Mouse (Mus musculus): Measurements from ENCODE around the gene Cenpi. TPM values are rescaled to one million over a fixed set of nuclear protein-coding genes. Genes with fewer than 3 reads are reported as not detected.

Cenpi gene
- total RNA-seq, 2 experiments from 2014 or later, result 15.6 to 15.8 TPM

- ATAC-seq (replicated peaks; ENCODE audit: low FRiP score, poor library complexity, severe bottlenecking), result no peak
Measured at GRCm38 (mm10) chrX:134353848-134354247, 46.0 kb downstream of the Cenpi start.

GRCm38 (mm10) chrX:134359336-134359735, 51.5 kb downstream of the Cenpi start:
- no peak for ATAC-seq (replicated peaks; ENCODE audit: low FRiP score, poor library complexity, severe bottlenecking)

GRCm38 (mm10) chrX:134362156-134362555, 54.3 kb downstream of the Cenpi start:
- no peak for ATAC-seq (replicated peaks; ENCODE audit: low FRiP score, poor library complexity, severe bottlenecking)

- no peak for ATAC-seq (replicated peaks; ENCODE audit: low FRiP score, poor library complexity, severe bottlenecking)
Measured at GRCm38 (mm10) chrX:134365421-134365820, 57.5 kb downstream of the Cenpi start.

GRCm38 (mm10) chrX:134366547-134366946, 58.7 kb downstream of the Cenpi start:
- no peak for ATAC-seq (replicated peaks; ENCODE audit: low FRiP score, poor library complexity, severe bottlenecking)

GRCm38 (mm10) chrX:134371279-134371678, 63.4 kb downstream of the Cenpi start:
- no peak for ATAC-seq (replicated peaks; ENCODE audit: low FRiP score, poor library complexity, severe bottlenecking)

- no peak for ATAC-seq (replicated peaks; ENCODE audit: low FRiP score, poor library complexity, severe bottlenecking)
Measured at GRCm38 (mm10) chrX:134374190-134374589, 66.3 kb downstream of the Cenpi start.

- ATAC-seq (replicated peaks; ENCODE audit: low FRiP score, poor library complexity, severe bottlenecking), result no peak
Measured at GRCm38 (mm10) chrX:134384896-134385295, 77.0 kb downstream of the Cenpi start.

- ATAC-seq (replicated peaks; ENCODE audit: low FRiP score, poor library complexity, severe bottlenecking), result no peak
Measured at GRCm38 (mm10) chrX:134398972-134399371, 91.1 kb downstream of the Cenpi start.

GRCm38 (mm10) chrX:134403863-134404583, 96.1 kb downstream of the Cenpi start, which contains the start of gene Drp2:
Drp2 (plus strand) TSS chrX:134404551.
- no peak for ATAC-seq (replicated peaks; ENCODE audit: low FRiP score, poor library complexity, severe bottlenecking)

- no peak for ATAC-seq (replicated peaks; ENCODE audit: low FRiP score, poor library complexity, severe bottlenecking)
Measured at GRCm38 (mm10) chrX:134404584-134404955, 96.7 kb downstream of the Cenpi start.

- ATAC-seq (replicated peaks; ENCODE audit: low FRiP score, poor library complexity, severe bottlenecking), result no peak
Measured at GRCm38 (mm10) chrX:134409354-134409900, 101.5 kb downstream of the Cenpi start.

GRCm38 (mm10) chrX:134412096-134412495, 104.2 kb downstream of the Cenpi start:
- no peak for ATAC-seq (replicated peaks; ENCODE audit: low FRiP score, poor library complexity, severe bottlenecking)

Other genes with a start within 250 kb of the Cenpi start
- 16.3 and 23.0 TPM in 2 replicates for gene Cstf2, start 248.9 kb upstream of the Cenpi start, total RNA-seq (2015; ENCODE audit: low replicate concordance)
- gene Cstf2, start 248.9 kb upstream of the Cenpi start, total RNA-seq (2017; ENCODE audit: low replicate concordance), result 20.9 and 24.5 TPM in 2 replicates
- 1.7 TPM in 1 of 2 replicates, not detected in the other for gene Xkrx, start 146.0 kb upstream of the Cenpi start, total RNA-seq (2015; ENCODE audit: low replicate concordance)
- not detected in 2 replicates for gene Xkrx, start 146.0 kb upstream of the Cenpi start, total RNA-seq (2017; ENCODE audit: low replicate concordance)
- gene Arl13a, start 120.6 kb upstream of the Cenpi start, total RNA-seq (2015; ENCODE audit: low replicate concordance), result not detected in 2 replicates
- gene Arl13a, start 120.6 kb upstream of the Cenpi start, total RNA-seq (2017; ENCODE audit: low replicate concordance), result not detected in 2 replicates
- gene Nox1, start 86.1 kb upstream of the Cenpi start, total RNA-seq (2015; ENCODE audit: low replicate concordance), result not detected in 2 replicates
- gene Nox1, start 86.1 kb upstream of the Cenpi start, total RNA-seq (2017; ENCODE audit: low replicate concordance), result 0.28 TPM in 1 of 2 replicates, not detected in the other
- 8.6 and 16.9 TPM in 2 replicates for gene Trmt2b, start 31.1 kb upstream of the Cenpi start, total RNA-seq (2015; ENCODE audit: low replicate concordance)
- gene Trmt2b, start 31.1 kb upstream of the Cenpi start, total RNA-seq (2017; ENCODE audit: low replicate concordance), result 6.6 and 8.2 TPM in 2 replicates
- gene Tmem35a, start 12.9 kb upstream of the Cenpi start, total RNA-seq (2015; ENCODE audit: low replicate concordance), result not detected in 2 replicates
- not detected in 2 replicates for gene Tmem35a, start 12.9 kb upstream of the Cenpi start, total RNA-seq (2017; ENCODE audit: low replicate concordance)
- gene Drp2, start 96.5 kb downstream of the Cenpi start, total RNA-seq (2015; ENCODE audit: low replicate concordance), result 0.21 TPM in 1 of 2 replicates, not detected in the other
- 0.60 and 0.98 TPM in 2 replicates for gene Drp2, start 96.5 kb downstream of the Cenpi start, total RNA-seq (2017; ENCODE audit: low replicate concordance)
- not detected in 2 replicates for gene Taf7l, start 168.4 kb downstream of the Cenpi start, total RNA-seq (2015; ENCODE audit: low replicate concordance)
- gene Taf7l, start 168.4 kb downstream of the Cenpi start, total RNA-seq (2017; ENCODE audit: low replicate concordance), result not detected in 2 replicates
- 13.6 and 29.4 TPM in 2 replicates for gene Timm8a1, start 233.8 kb downstream of the Cenpi start, total RNA-seq (2015; ENCODE audit: low replicate concordance)
- 10.9 and 15.2 TPM in 2 replicates for gene Timm8a1, start 233.8 kb downstream of the Cenpi start, total RNA-seq (2017; ENCODE audit: low replicate concordance)

Data from erythroblast, adult 5-6 weeks (primary cell).